Mouse (Mus musculus): ENCODE data around the gene Dync1h1. TPM values are rescaled to one million over a fixed set of nuclear protein-coding genes. Genes with fewer than 3 reads are reported as not detected.
A peak's percentile ranks its signal among the peaks of the same experiment; 100 is the strongest.
"Not testable (repeated sequence)": the region's sequence is repeated elsewhere in the genome, so short reads cannot be mapped to it uniquely, and the experiment has no call there.

Dync1h1 gene
- total RNA-seq, 2 experiments from 2014 or later = 102 to 121 TPM

- DNase-seq (ENCODE audit: low spot score in 2 of 2) = not testable (repeated sequence)
Measured at GRCm38 (mm10) chr12:110693378-110693777, 92.1 kb downstream of the Dync1h1 start.

- peak; percentile 37 to 56 for DNase-seq (ENCODE audit: low spot score in 2 of 2)
Measured at GRCm38 (mm10) chr12:110695676-110696171, 94.5 kb downstream of the Dync1h1 start.

GRCm38 (mm10) chr12:110696173-110696974 is 95.1 kb downstream of the Dync1h1 start:
- DNase-seq (ENCODE audit: low spot score in 2 of 2) = peak; percentile 96 to 98

DNA sequence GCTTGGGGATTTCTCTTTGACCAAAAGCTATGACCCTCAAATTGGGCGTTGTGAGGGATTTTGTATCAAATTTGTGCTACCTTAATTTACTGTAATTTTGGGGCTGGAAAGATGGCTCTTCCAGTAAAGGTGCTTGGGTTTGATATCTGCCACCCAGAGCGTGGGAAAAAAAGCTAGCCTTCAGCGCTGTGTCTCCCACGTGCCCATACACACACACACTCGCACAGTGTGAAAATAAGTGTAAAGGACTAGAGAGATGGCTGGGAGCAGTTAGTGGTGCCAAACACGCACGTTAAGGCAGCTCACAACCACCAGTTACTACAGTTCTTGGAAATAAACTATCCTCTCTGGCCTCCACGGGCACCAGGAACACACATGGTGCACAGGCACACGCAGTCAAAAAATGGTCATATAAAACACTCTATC is 95.7 kb downstream of the Dync1h1 start:
- DNase-seq (ENCODE audit: low spot score in 2 of 2) = no peak

- DNase-seq (ENCODE audit: low spot score in 2 of 2) = no peak
Measured at GRCm38 (mm10) chr12:110697457-110697856, 96.2 kb downstream of the Dync1h1 start.

- DNase-seq (ENCODE audit: low spot score in 2 of 2) = no peak
Measured at GRCm38 (mm10) chr12:110698080-110698479, 96.8 kb downstream of the Dync1h1 start.

DNA sequence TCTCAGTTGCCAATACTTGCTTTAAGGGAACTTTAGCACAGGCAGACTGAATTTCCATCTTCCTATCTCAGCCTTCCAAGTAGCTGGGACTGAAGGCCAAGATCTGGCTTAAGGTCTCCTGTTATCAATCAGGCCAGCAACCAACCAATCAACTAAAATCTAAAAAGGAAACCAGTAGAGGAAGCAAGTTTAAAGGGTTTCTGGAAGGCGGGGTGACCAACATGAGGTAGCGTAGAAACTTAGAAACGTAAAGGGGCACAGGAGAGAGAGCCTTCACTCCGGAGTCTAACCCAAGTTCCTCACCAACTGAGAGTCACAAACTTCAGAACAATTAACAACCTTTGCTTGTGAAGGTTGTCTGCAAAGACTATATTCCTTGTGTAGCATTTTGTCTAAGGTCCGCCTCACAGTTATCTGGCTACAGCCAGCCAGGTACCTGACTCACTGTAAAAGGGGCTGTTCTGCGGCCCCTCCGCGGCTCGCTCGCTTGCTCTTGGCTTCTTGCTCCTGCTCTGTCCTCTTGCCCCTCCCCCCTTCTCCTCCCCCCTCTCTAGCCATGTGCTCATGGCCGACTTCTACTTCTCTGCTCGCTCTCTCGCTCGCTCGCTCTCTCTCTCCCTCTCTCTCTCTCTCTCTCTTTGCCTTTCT is 97.4 kb downstream of the Dync1h1 start:
- no peak for DNase-seq (ENCODE audit: low spot score in 2 of 2)

GRCm38 (mm10) chr12:110699171-110699547 is 97.9 kb downstream of the Dync1h1 start:
- DNase-seq (ENCODE audit: low spot score in 2 of 2) = no peak

DNA sequence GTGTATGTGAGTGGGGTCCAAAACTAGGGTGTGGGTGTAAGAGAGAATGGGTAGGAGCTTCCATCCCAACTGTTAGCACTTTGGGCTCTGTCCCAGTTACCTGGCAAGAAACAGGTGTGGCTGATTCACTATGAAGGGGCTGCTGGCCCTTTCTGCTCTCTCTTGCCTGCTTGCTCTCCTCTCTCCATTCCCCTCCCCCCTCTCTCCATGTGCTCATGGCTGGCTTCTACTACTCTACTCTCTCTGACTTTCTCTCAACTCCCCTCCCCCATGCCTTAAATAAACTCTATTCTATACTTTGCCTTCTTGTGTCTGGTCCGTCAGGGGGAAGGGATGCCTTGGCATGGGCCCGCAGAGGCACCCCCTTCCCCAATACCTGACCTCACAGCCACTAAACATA is 99.5 kb downstream of the Dync1h1 start:
- DNase-seq (ENCODE audit: low spot score in 2 of 2) = no peak

DNA sequence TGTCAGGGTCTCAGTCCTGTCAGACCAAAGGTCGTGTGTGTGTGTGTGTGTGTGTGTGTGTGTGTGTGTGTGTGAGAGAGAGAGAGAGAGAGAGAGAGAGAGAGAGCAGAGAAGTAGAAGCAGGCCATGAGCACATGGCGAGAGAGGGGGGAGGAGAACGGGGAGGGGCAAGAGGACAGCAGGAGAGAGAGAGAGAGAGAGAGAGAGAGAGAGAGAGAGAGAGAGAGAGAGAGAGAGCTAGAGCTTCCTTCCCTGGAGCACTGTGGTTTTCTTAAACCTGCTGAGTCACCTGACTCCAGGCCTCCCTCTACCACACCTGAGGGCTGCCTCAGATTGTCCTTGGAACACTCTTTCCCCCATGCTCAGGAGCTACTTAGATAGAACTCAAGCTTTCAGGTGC is 100.1 kb downstream of the Dync1h1 start:
- not testable (repeated sequence) for DNase-seq (ENCODE audit: low spot score in 2 of 2)

- no peak for DNase-seq (ENCODE audit: low spot score in 2 of 2)
Measured at GRCm38 (mm10) chr12:110702556-110702955, 101.3 kb downstream of the Dync1h1 start, which contains the start of gene Hsp90aa1. Gene Hsp90aa1, minus strand, starts transcription at chr12:110702728.

DNA sequence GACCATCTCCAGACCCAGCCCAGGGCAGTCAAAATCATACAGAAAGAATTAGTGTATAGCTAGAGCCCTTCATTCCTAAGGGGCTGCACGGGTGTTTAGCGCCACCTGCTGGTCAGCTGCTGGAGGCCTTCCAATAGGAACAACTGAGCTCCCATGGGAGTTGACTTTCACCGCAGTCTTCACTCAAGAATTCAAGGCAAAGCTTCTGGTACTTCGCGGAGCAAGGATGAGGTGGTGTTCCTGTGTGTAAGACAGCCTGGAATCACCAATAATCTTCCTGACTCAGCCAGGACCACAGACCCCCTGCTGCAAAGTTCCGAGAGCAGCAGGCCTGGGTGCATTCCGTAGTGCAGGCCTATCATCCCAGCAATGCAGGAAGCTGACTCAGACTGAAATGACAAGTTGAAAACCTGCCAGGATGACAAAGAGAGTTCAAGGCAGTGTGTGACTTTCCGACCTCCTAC is 101.8 kb downstream of the Dync1h1 start:
- peak; percentile 72 to 88 for DNase-seq (ENCODE audit: low spot score in 2 of 2)

DNA sequence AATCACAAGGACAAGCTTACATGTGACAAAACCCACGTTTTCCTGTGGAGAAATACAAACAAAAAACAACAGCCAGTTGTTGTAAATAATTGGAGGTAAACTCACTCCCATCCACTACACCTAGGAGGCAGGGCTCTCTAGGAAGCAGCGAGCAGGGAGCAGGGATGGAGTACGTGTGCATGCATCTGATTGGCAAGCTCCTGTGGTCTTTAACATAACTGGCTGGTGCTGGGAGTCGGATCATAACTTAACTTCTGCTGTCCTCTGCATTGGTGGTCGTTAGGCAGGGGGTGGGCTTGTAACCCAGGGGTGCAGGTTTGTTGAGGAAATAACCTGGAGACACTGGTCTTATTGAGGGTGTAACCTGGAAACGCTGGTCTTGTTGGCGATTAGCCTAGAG is 102.4 kb downstream of the Dync1h1 start:
- no peak for DNase-seq (ENCODE audit: low spot score in 2 of 2)

- DNase-seq (ENCODE audit: low spot score in 2 of 2) = not testable (repeated sequence)
Measured at GRCm38 (mm10) chr12:110705419-110705818, 104.2 kb downstream of the Dync1h1 start.

- DNase-seq (ENCODE audit: low spot score in 2 of 2) = peak in 1 of 2 experiments; percentile 37
Measured at GRCm38 (mm10) chr12:110706337-110707231, 105.3 kb downstream of the Dync1h1 start.

- no peak for DNase-seq (ENCODE audit: low spot score in 2 of 2)
Measured at GRCm38 (mm10) chr12:110707451-110707850, 106.2 kb downstream of the Dync1h1 start.

GRCm38 (mm10) chr12:110711270-110711669 is 110.0 kb downstream of the Dync1h1 start:
- no peak for DNase-seq (ENCODE audit: low spot score in 2 of 2)

DNA sequence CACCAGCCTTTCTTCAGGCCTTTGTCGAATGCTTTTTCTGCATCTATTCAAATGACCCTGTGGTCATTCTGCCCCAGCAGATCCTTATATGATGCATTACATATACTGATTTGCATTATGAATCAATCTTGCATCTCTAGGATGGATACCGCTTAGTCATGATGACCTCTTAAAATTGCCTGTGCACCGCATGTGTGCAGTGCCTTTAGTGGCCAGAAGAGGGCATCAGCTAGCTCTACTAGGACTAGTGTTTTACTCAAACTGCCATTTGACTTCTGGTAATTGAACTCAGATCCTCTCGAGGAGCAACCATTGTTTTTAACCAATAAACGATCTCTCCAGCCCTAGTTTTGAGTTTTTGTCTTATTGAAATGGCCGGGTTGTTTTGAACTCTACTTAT is 112.5 kb downstream of the Dync1h1 start:
- no peak for DNase-seq (ENCODE audit: low spot score in 2 of 2)

GRCm38 (mm10) chr12:110714215-110714614 is 113.0 kb downstream of the Dync1h1 start:
- DNase-seq (ENCODE audit: low spot score in 2 of 2) = no peak

DNA sequence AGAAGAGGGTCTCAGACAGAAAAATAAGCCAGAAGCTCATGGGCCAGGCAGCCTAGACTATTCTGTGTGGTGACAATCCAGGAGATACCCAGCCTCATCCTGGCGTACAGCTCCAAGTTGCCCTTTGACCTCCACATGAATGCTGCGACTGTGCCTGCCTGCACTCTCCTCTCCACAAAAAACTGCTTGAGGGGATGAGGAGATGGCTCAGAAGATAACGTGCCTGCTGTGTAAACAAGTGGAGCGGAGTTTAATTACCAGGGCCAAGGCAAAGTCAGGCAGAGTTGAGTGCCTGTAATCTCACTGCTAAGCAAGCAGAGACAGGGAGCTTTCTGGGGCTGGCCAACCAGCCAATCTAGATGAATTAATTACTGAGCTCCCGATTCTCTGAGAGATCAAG is 114.8 kb downstream of the Dync1h1 start:
- no peak for DNase-seq (ENCODE audit: low spot score in 2 of 2)

All from gastrocnemius, postnatal 4 days (tissue).